Mouse (Mus musculus): Measurements from ENCODE around the gene Eppin. TPM values are rescaled to one million over a fixed set of nuclear protein-coding genes. Genes with fewer than 3 reads are reported as not detected.
"Not testable (repeated sequence)": the region's sequence is repeated elsewhere in the genome, so short reads cannot be mapped to it uniquely, and the experiment has no call there.

The Eppin gene
- not detected for total RNA-seq (2021)

- no peak for DNase-seq (ENCODE audit: low spot score in 2 of 2)
- intact Hi-C loops (cut with DNase I) = loop anchor here (1.0 kb wide), 1 partner anchor 133 kb away; no protein-coding TSS in a partner anchor
These were observed at the start of gene Eppin for GRCm38 (mm10) chr2:164593494-164593893. Eppin (minus strand) TSS chr2:164593594.

GRCm38 (mm10) chr2:164641881-164642673 lies 48.7 kb upstream of the Eppin start:
- intact Hi-C loops (cut with DNase I) = no loop called here
- peak in 1 of 2 experiments; percentile 11 for DNase-seq (ENCODE audit: low spot score in 2 of 2)

GRCm38 (mm10) chr2:164641129-164641528 lies 47.7 kb upstream of the Eppin start:
- no peak for DNase-seq (ENCODE audit: low spot score in 2 of 2)
- intact Hi-C loops (cut with DNase I) = no loop called here

GRCm38 (mm10) chr2:164638696-164639095 lies 45.3 kb upstream of the Eppin start, which contains the start of gene Wfdc16:
Wfdc16 (minus strand) TSS chr2:164638796.
- DNase-seq (ENCODE audit: low spot score in 2 of 2) = no peak
- intact Hi-C loops (cut with DNase I) = no loop called here

- intact Hi-C loops (cut with DNase I) = no loop called here
- DNase-seq (ENCODE audit: low spot score in 2 of 2) = no peak
These were observed 41.9 kb upstream of the Eppin start for GRCm38 (mm10) chr2:164635266-164635665.

GRCm38 (mm10) chr2:164621775-164622174 lies 28.4 kb upstream of the Eppin start:
- intact Hi-C loops (cut with DNase I) = no loop called here
- DNase-seq (ENCODE audit: low spot score in 2 of 2) = no peak

GRCm38 (mm10) chr2:164619050-164619449 lies 25.7 kb upstream of the Eppin start:
- intact Hi-C loops (cut with DNase I) = no loop called here
- DNase-seq (ENCODE audit: low spot score in 2 of 2) = no peak

GRCm38 (mm10) chr2:164615386-164615785 lies 22.0 kb upstream of the Eppin start:
- no peak for DNase-seq (ENCODE audit: low spot score in 2 of 2)
- intact Hi-C loops (cut with DNase I) = no loop called here

- DNase-seq (ENCODE audit: low spot score in 2 of 2) = not testable (repeated sequence)
These were observed 20.1 kb upstream of the Eppin start, which contains the start of the genes Wfdc6b and Wfdc8 for GRCm38 (mm10) chr2:164613471-164613870. Wfdc6b (plus strand) TSS chr2:164613522. Wfdc8 (minus strand) TSS chr2:164613626.

GRCm38 (mm10) chr2:164608781-164609180 lies 15.4 kb upstream of the Eppin start:
- intact Hi-C loops (cut with DNase I) = no loop called here
- DNase-seq (ENCODE audit: low spot score in 2 of 2) = no peak

More at GRCm38 (mm10) chr2:164613471-164613870, 20.1 kb upstream of the Eppin start, which contains the start of the genes Wfdc6b and Wfdc8:
- intact Hi-C loops (cut with DNase I) = not testable (repeated sequence)

- peak in 1 of 2 experiments; percentile 70 for DNase-seq (ENCODE audit: low spot score in 2 of 2)
- intact Hi-C loops (cut with DNase I) = no loop called here
These were observed 11.0 kb upstream of the Eppin start for GRCm38 (mm10) chr2:164604411-164604810.

- no peak for DNase-seq (ENCODE audit: low spot score in 2 of 2)
- intact Hi-C loops (cut with DNase I) = no loop called here
These were observed 10.1 kb upstream of the Eppin start for GRCm38 (mm10) chr2:164603482-164603881.

- no peak for DNase-seq (ENCODE audit: low spot score in 2 of 2)
- intact Hi-C loops (cut with DNase I) = no loop called here
These were observed 6.8 kb upstream of the Eppin start for GRCm38 (mm10) chr2:164600179-164600578.

GRCm38 (mm10) chr2:164592014-164592413 lies 1.4 kb downstream of the Eppin start:
- DNase-seq (ENCODE audit: low spot score in 2 of 2) = peak; percentile 28 to 42
- intact Hi-C loops (cut with DNase I) = no loop called here

- intact Hi-C loops (cut with DNase I) = not testable (repeated sequence)
These were observed 8.2 kb downstream of the Eppin start, which contains the start of gene Wfdc6a for GRCm38 (mm10) chr2:164585025-164585725. Wfdc6a (minus strand) TSS chr2:164585447.

GRCm38 (mm10) chr2:164573359-164573758 lies 20.0 kb downstream of the Eppin start, which contains the start of gene Spint3:
Spint3 (minus strand) TSS chr2:164573459.
- intact Hi-C loops (cut with DNase I) = not testable (repeated sequence)

More at GRCm38 (mm10) chr2:164585025-164585725, 8.2 kb downstream of the Eppin start, which contains the start of gene Wfdc6a:
- DNase-seq (ENCODE audit: low spot score in 2 of 2) = not testable (repeated sequence)

GRCm38 (mm10) chr2:164567460-164567859 lies 25.9 kb downstream of the Eppin start:
- intact Hi-C loops (cut with DNase I) = no loop called here
- no peak for DNase-seq (ENCODE audit: low spot score in 2 of 2)

More at GRCm38 (mm10) chr2:164573359-164573758, 20.0 kb downstream of the Eppin start, which contains the start of gene Spint3:
- DNase-seq (ENCODE audit: low spot score in 2 of 2) = not testable (repeated sequence)

- DNase-seq (ENCODE audit: low spot score in 2 of 2) = no peak
- intact Hi-C loops (cut with DNase I) = no loop called here
These were observed 26.4 kb downstream of the Eppin start for GRCm38 (mm10) chr2:164566997-164567396.

- intact Hi-C loops (cut with DNase I) = loop anchor here (5.0 kb wide), 1 partner anchor 42 kb away; no protein-coding TSS in a partner anchor
- DNase-seq (ENCODE audit: low spot score in 2 of 2) = no peak
These were observed 29.0 kb downstream of the Eppin start for GRCm38 (mm10) chr2:164564346-164564745.

Measured in left cerebral cortex, postnatal 25 days (tissue).